Mouse (Mus musculus): ENCODE results near the gene Ankra2.

GRCm38 (mm10) chr13:98306393-98306792 is 43.5 kb downstream of the Ankra2 start:
- TF ChIP-seq POLR2A (IDR thresholded peaks at IDR 0.05; ENCODE audit: insufficient read depth, low read depth, low read length) (no peak), CTCF (IDR thresholded peaks at IDR 0.05) (no peak), EP300 (IDR thresholded peaks at IDR 0.05; ENCODE audit: insufficient read depth, low read depth, low read length) (no peak)
